Mouse (Mus musculus) hindbrain, embryonic 13.5 days (tissue): ENCODE measurements around the gene G430095P16Rik. TPM values are rescaled to one million over a fixed set of nuclear protein-coding genes. Genes with fewer than 3 reads are reported as not detected.

Source experiments
- ATAC-seq: fragments of 200-750 bp; cut with Nextera tagmentation; 2 replicates; pipeline ENCODE4 v1.8.0; 2017; ENCODE audit warnings: moderate TSS enrichment; ENCODE audit not compliant: low FRiP score
- H3K27ac ChIP-seq: fragments of 300-500 bp; sonication (generic); 2 replicates; pipeline ENCODE4 v1.5.1; 2015; ENCODE audit warnings: inconsistent platforms, mild to moderate bottlenecking, moderate library complexity
- H3K27me3 ChIP-seq: fragments of 300-500 bp; sonication (generic); 2 replicates; pipeline ENCODE4 v1.6.1; 2015; ENCODE audit warnings: mild to moderate bottlenecking, inconsistent platforms
- H3K36me3 ChIP-seq: fragments of 300-500 bp; sonication (generic); 2 replicates; pipeline ENCODE4 v1.6.1; 2015; ENCODE audit warnings: mild to moderate bottlenecking, inconsistent platforms
- H3K4me1 ChIP-seq: fragments of 300-500 bp; sonication (generic); replicated peaks from 2 replicates; pipeline ENCODE4 v1.6.1; 2015; ENCODE audit warnings: inconsistent platforms
- H3K4me2 ChIP-seq: fragments of 300-500 bp; sonication (generic); 2 replicates; pipeline ENCODE4 v1.6.1; 2015; ENCODE audit warnings: inconsistent platforms, mild to moderate bottlenecking, moderate library complexity
- H3K4me3 ChIP-seq: fragments of 300-500 bp; sonication (generic); 2 replicates; pipeline ENCODE4 v1.5.1; 2015; ENCODE audit warnings: mild to moderate bottlenecking, inconsistent platforms
- H3K9ac ChIP-seq: fragments of 300-500 bp; sonication (generic); 2 replicates; pipeline ENCODE4 v1.6.1; 2015; ENCODE audit warnings: mild to moderate bottlenecking, inconsistent platforms
- H3K9me3 ChIP-seq: fragments of 300-500 bp; sonication (generic); 2 replicates; pipeline ENCODE4 v1.6.1; 2016; ENCODE audit warnings: inconsistent platforms
- WGBS: fragments of 180-500 bp; shearing (Covaris S2); methylation state at CpG from one replicate; pipeline ENCODE4 v1.1.7; 2015; 5-methylcytosine and 5-hydroxymethylcytosine counted together
- polyA plus RNA-seq: library from polyadenylated mRNA; unstranded; fragments of >200 nt; fragmentation: Nextera tagmentation; extraction: Ambion mirVana; gene quantifications from 2 replicates; pipeline ENCODE4 v1.2.1, GENCODE M21; 2015

The G430095P16Rik gene
- polyA plus RNA-seq, 1 experiment from 2014 or later: 1.0 TPM

- H3K9ac ChIP-seq: peak overlapping the region; percentile 65
- no peak for ATAC-seq
- peaks cover 58% of the 10 kb centered on the region for H3K4me1 ChIP-seq
- no peaks in the 10 kb centered on the region for H3K9me3 ChIP-seq
- peak overlapping the region; percentile 36 for H3K4me3 ChIP-seq
- H3K36me3 ChIP-seq: no peaks in the 10 kb centered on the region
- H3K27me3 ChIP-seq: peaks cover 94% of the 10 kb centered on the region
- no peak overlapping the region for H3K27ac ChIP-seq
- 20% methylated on average over 5 of the region's 5 CpGs for WGBS
- H3K4me2 ChIP-seq: peak overlapping the region; percentile 49
Measured at GRCm38 (mm10) chr8:84771000-84771687, 48.3 kb downstream of the G430095P16Rik start.

GRCm38 (mm10) chr8:84771941-84772378, 49.2 kb downstream of the G430095P16Rik start:
- Histone ChIP-seq H3K27me3 (peaks cover 94% of the 10 kb centered on the region), H3K27ac (peak overlapping the region; percentile 48; the same call in 1 of the 2 replicates), H3K4me2 (peak overlapping the region; percentile 49), H3K36me3 (no peaks in the 10 kb centered on the region), H3K4me1 (peaks cover 55% of the 10 kb centered on the region), H3K4me3 (peak overlapping the region; percentile 36), H3K9ac (peak overlapping the region; percentile 65), H3K9me3 (no peaks in the 10 kb centered on the region)
- 6% methylated on average over 34 of the region's 34 CpGs for WGBS
- no peak for ATAC-seq

- H3K27me3 ChIP-seq: peaks cover 94% of the 10 kb centered on the region
- H3K4me1 ChIP-seq: peaks cover 50% of the 10 kb centered on the region
- ATAC-seq: no peak
- peak overlapping the region; percentile 36 for H3K4me3 ChIP-seq
- peak overlapping the region; percentile 39; the same call in 1 of the 2 replicates for H3K9ac ChIP-seq
- H3K27ac ChIP-seq: peak overlapping the region; percentile 58
- 2% methylated on average over 3 of the region's 3 CpGs for WGBS
- H3K9me3 ChIP-seq: no peaks in the 10 kb centered on the region
- H3K36me3 ChIP-seq: no peaks in the 10 kb centered on the region
- H3K4me2 ChIP-seq: peak overlapping the region; percentile 49
Measured at GRCm38 (mm10) chr8:84772628-84773027, 49.8 kb downstream of the G430095P16Rik start.

- Histone ChIP-seq H3K4me3 (peak overlapping the region; percentile 36), H3K9ac (peak overlapping the region; percentile 56; the same call in 1 of the 2 replicates), H3K4me1 (peaks cover 55% of the 10 kb centered on the region)
Measured at GRCm38 (mm10) chr8:84773304-84773703, 50.5 kb downstream of the G430095P16Rik start.

GRCm38 (mm10) chr8:84773833-84774232, 51.0 kb downstream of the G430095P16Rik start:
- peaks cover 59% of the 10 kb centered on the region for H3K4me1 ChIP-seq
- no peaks in the 10 kb centered on the region for H3K9me3 ChIP-seq
- ATAC-seq: peak; percentile 76
- peak overlapping the region; percentile 56; the same call in 1 of the 2 replicates for H3K9ac ChIP-seq
- H3K36me3 ChIP-seq: no peaks in the 10 kb centered on the region
- peak overlapping the region; percentile 91 for H3K27ac ChIP-seq
- 0% methylated on average over 19 of the region's 19 CpGs for WGBS
- peaks cover 94% of the 10 kb centered on the region for H3K27me3 ChIP-seq
- peak overlapping the region; percentile 49 for H3K4me2 ChIP-seq
- peak overlapping the region; percentile 36 for H3K4me3 ChIP-seq

More at GRCm38 (mm10) chr8:84773304-84773703, 50.5 kb downstream of the G430095P16Rik start:
- Histone ChIP-seq H3K27me3 (peaks cover 94% of the 10 kb centered on the region), H3K9me3 (no peaks in the 10 kb centered on the region), H3K27ac (peak overlapping the region; percentile 91), H3K36me3 (no peaks in the 10 kb centered on the region), H3K4me2 (peak overlapping the region; percentile 49)
- ATAC-seq: no peak
- 2% methylated on average over 9 of the region's 9 CpGs for WGBS

- Histone ChIP-seq H3K36me3 (no peaks in the 10 kb centered on the region), H3K4me3 (no peak overlapping the region), H3K9ac (no peak overlapping the region), H3K4me2 (peak overlapping the region; percentile 49), H3K9me3 (no peaks in the 10 kb centered on the region), H3K27me3 (peaks cover 94% of the 10 kb centered on the region), H3K27ac (peak overlapping the region; percentile 91), H3K4me1 (peaks cover 65% of the 10 kb centered on the region)
- peak; percentile 63; the same call in 1 of the 2 replicates for ATAC-seq
- WGBS: 0% methylated on average over 10 of the region's 10 CpGs
Measured at GRCm38 (mm10) chr8:84774473-84774911, 51.7 kb downstream of the G430095P16Rik start.

GRCm38 (mm10) chr8:84775105-84775591, 52.3 kb downstream of the G430095P16Rik start:
- Histone ChIP-seq H3K9ac (peak overlapping the region; percentile 60), H3K4me3 (0 out of 2 replicates have a peak overlapping the region, but pooled peaks have one; percentile 4), H3K27me3 (peaks cover 94% of the 10 kb centered on the region), H3K27ac (peak overlapping the region; percentile 91), H3K4me1 (peaks cover 69% of the 10 kb centered on the region), H3K36me3 (no peaks in the 10 kb centered on the region), H3K4me2 (peak overlapping the region; percentile 49), H3K9me3 (no peaks in the 10 kb centered on the region)
- 3% methylated on average over 13 of the region's 13 CpGs for WGBS
- peak; percentile 13; the same call in 1 of the 2 replicates for ATAC-seq

GRCm38 (mm10) chr8:84775621-84776113, 52.9 kb downstream of the G430095P16Rik start:
- ATAC-seq: no peak
- H3K27me3 ChIP-seq: peaks cover 93% of the 10 kb centered on the region
- H3K4me2 ChIP-seq: peak overlapping the region; percentile 49
- H3K36me3 ChIP-seq: no peaks in the 10 kb centered on the region
- peaks cover 67% of the 10 kb centered on the region for H3K4me1 ChIP-seq
- H3K4me3 ChIP-seq: peak overlapping the region; percentile 4; the same call in 1 of the 2 replicates
- H3K9ac ChIP-seq: peak overlapping the region; percentile 60
- 7% methylated on average over 7 of the region's 7 CpGs for WGBS
- H3K27ac ChIP-seq: peak overlapping the region; percentile 91
- H3K9me3 ChIP-seq: no peaks in the 10 kb centered on the region

Other genes starting within 250 kb of the G430095P16Rik start
- gene Ier2, start 60.2 kb upstream of the G430095P16Rik start, polyA plus RNA-seq: 26.1 and 32.2 TPM in 2 replicates
- 51.9 and 60.3 TPM in 2 replicates for gene Trmt1, start 36.7 kb upstream of the G430095P16Rik start, polyA plus RNA-seq
- 13.7 and 14.4 TPM in 2 replicates for gene Nacc1, start 35.1 kb upstream of the G430095P16Rik start, polyA plus RNA-seq
- gene Lyl1, start 21.6 kb upstream of the G430095P16Rik start, polyA plus RNA-seq: 3.9 and 4.2 TPM in 2 replicates
- gene Nfix, start 77.3 kb downstream of the G430095P16Rik start, polyA plus RNA-seq: 35.3 and 44.1 TPM in 2 replicates
- gene Dand5, start 99.8 kb downstream of the G430095P16Rik start, polyA plus RNA-seq: 10.8 and 11.5 TPM in 2 replicates
- 37.3 and 37.8 TPM in 2 replicates for gene Gadd45gip1, start 108.5 kb downstream of the G430095P16Rik start, polyA plus RNA-seq
- 83.2 and 85.5 TPM in 2 replicates for gene Rad23a, start 117.7 kb downstream of the G430095P16Rik start, polyA plus RNA-seq
- 646 and 672 TPM in 2 replicates for gene Calr, start 123.9 kb downstream of the G430095P16Rik start, polyA plus RNA-seq
- gene Farsa, start 134.0 kb downstream of the G430095P16Rik start, polyA plus RNA-seq: 107 and 109 TPM in 2 replicates
- gene Syce2, start 149.1 kb downstream of the G430095P16Rik start, polyA plus RNA-seq: 17.8 and 20.4 TPM in 2 replicates
- 33.1 TPM in 2 replicates for gene Gcdh, start 170.9 kb downstream of the G430095P16Rik start, polyA plus RNA-seq
- 0.64 and 1.00 TPM in 2 replicates for gene Klf1, start 178.9 kb downstream of the G430095P16Rik start, polyA plus RNA-seq
- gene Dnase2a, start 185.6 kb downstream of the G430095P16Rik start, polyA plus RNA-seq: 5.8 and 6.0 TPM in 2 replicates
- 59.1 and 62.2 TPM in 2 replicates for gene Mast1, start 214.4 kb downstream of the G430095P16Rik start, polyA plus RNA-seq
- 1.8 and 2.4 TPM in 2 replicates for gene Rtbdn, start 224.0 kb downstream of the G430095P16Rik start, polyA plus RNA-seq
- gene Gm49661, start 246.4 kb downstream of the G430095P16Rik start, polyA plus RNA-seq: not detected in 2 replicates
- 1,362 and 1,388 TPM in 2 replicates for gene Prdx2, start 246.6 kb downstream of the G430095P16Rik start, polyA plus RNA-seq
- gene Rnaseh2a, start 246.8 kb downstream of the G430095P16Rik start, polyA plus RNA-seq: 61.4 and 62.1 TPM in 2 replicates